Mouse (Mus musculus) kidney, embryonic 16.5 days (tissue): Measurements from ENCODE around the gene Evi5. TPM values are rescaled to one million over a fixed set of nuclear protein-coding genes. Genes with fewer than 3 reads are reported as not detected.

Experiments used
- ATAC-seq: fragments of 200-750 bp; cut with Nextera tagmentation; 2 replicates; pipeline ENCODE4 v1.8.0; 2017; ENCODE audit warnings: moderate TSS enrichment; ENCODE audit not compliant: low FRiP score, low TSS enrichment
- H3K27ac ChIP-seq: fragments of 300-500 bp; sonication (generic); 2 replicates; pipeline ENCODE4 v1.5.1; 2014; ENCODE audit warnings: low read length
- H3K27me3 ChIP-seq: fragments of 300-500 bp; sonication (generic); 2 replicates; pipeline ENCODE4 v1.6.1; 2014; ENCODE audit warnings: low read length, control low read depth, mixed read lengths; ENCODE audit not compliant: insufficient read depth
- H3K36me3 ChIP-seq: fragments of 300-500 bp; sonication (generic); 2 replicates; pipeline ENCODE4 v1.6.1; 2014; ENCODE audit warnings: low read length, control low read depth, mixed read lengths; ENCODE audit not compliant: insufficient read depth
- H3K4me1 ChIP-seq: fragments of 300-500 bp; sonication (generic); 2 replicates; pipeline ENCODE4 v1.6.1; 2014; ENCODE audit warnings: low read length, control low read depth, mixed read lengths; ENCODE audit not compliant: insufficient read depth
- H3K4me2 ChIP-seq: fragments of 300-500 bp; sonication (generic); replicated peaks from 2 replicates; pipeline ENCODE4 v1.6.1; 2014; ENCODE audit warnings: low read depth, low read length
- H3K4me3 ChIP-seq: fragments of 300-500 bp; sonication (generic); 2 replicates; pipeline ENCODE4 v1.5.1; 2014; ENCODE audit warnings: mild to moderate bottlenecking, low read length
- H3K9ac ChIP-seq: fragments of 300-500 bp; sonication (generic); replicated peaks from 2 replicates; pipeline ENCODE4 v1.6.1; 2014; ENCODE audit warnings: low read length
- H3K9me3 ChIP-seq: fragments of 300-500 bp; sonication (generic); 2 replicates; pipeline ENCODE4 v1.6.1; 2016; ENCODE audit warnings: low read length, control low read depth
- WGBS: fragments of 180-500 bp; shearing (Covaris S2); extraction: QIAGEN DNeasy Blood & Tissue Kit; methylation state at CpG from one replicate; pipeline ENCODE4 v1.1.7; 2014; 5-methylcytosine and 5-hydroxymethylcytosine counted together
- polyA plus RNA-seq: library from polyadenylated mRNA; unstranded; fragments of >200 nt; fragmentation: Nextera tagmentation; extraction: Ambion mirVana; gene quantifications from 2 replicates; pipeline ENCODE4 v1.2.1, GENCODE M21; 2015

The Evi5 gene
- polyA plus RNA-seq, 1 experiment from 2014 or later: 76.5 TPM

GRCm38 (mm10) chr5:107706262-107706661, 168.6 kb downstream of the Evi5 start:
- no peak overlapping the region for H3K4me3 ChIP-seq
- H3K4me2 ChIP-seq: no peak overlapping the region
- WGBS: 69% methylated on average over 1 of the region's 1 CpGs
- H3K36me3 ChIP-seq: no peaks in the 10 kb centered on the region
- no peaks in the 10 kb centered on the region for H3K9me3 ChIP-seq
- no peak overlapping the region for H3K27ac ChIP-seq
- no peaks in the 10 kb centered on the region for H3K4me1 ChIP-seq
- H3K27me3 ChIP-seq: peaks cover 19% of the 10 kb centered on the region
- ATAC-seq: no peak
- H3K9ac ChIP-seq: no peak overlapping the region

DNA sequence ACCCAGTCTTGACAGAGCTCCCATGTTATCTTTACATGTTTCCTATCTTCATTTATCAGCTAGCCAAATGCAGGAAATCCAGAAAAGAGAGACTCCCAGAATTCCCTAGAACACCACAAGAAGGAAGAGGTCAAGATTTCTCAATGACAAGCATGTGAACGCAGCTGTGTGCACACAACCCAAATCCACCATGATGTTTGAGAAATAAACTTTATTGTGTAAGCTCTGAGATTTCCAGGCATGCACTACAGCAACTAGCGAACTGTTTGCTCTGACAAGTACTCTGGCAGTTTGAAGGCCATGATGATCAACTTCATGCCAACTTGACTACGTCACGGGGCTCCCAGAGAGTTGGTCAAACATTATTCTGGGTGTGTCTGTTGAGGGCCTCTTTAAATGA, 169.2 kb downstream of the Evi5 start:
- Histone ChIP-seq H3K9ac (no peak overlapping the region), H3K4me1 (no peaks in the 10 kb centered on the region), H3K36me3 (no peaks in the 10 kb centered on the region), H3K27ac (no peak overlapping the region), H3K4me3 (no peak overlapping the region), H3K27me3 (peaks cover 16% of the 10 kb centered on the region), H3K4me2 (no peak overlapping the region), H3K9me3 (no peaks in the 10 kb centered on the region)
- ATAC-seq: no peak
- 84% methylated on average over 4 of the region's 4 CpGs for WGBS

DNA sequence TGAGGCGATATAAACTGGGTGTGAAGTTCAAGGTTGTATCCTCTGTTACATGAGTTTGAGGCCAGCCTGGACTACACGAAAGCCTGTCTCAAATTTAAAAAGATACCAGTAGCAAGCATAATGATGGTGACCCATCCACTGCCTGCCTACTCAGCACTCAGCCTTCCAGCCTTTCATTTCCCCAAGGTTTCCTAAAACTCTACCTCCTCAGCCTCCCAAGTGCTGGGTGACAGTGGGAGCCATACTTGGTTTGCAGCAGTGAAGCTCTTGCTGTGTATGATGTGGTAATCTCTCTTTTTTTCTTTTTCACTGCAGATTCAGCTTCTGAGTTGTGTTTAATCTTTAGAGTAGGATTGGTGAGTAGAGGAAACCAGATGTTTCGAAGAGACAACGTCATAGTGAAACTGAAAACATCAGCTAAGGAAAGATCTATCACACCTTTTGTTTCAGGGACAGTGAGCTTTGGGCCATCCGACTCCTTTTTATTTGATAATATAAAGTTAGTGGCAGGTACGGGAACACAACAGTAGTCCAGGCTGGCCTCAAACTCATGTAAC, 171.6 kb downstream of the Evi5 start:
- H3K4me3 ChIP-seq: no peak overlapping the region
- H3K9me3 ChIP-seq: no peaks in the 10 kb centered on the region
- H3K36me3 ChIP-seq: no peaks in the 10 kb centered on the region
- no peaks in the 10 kb centered on the region for H3K4me1 ChIP-seq
- H3K27ac ChIP-seq: no peak overlapping the region
- 82% methylated on average over 6 of the region's 6 CpGs for WGBS
- peaks cover 3% of the 10 kb centered on the region; the same call in 1 of the 2 replicates for H3K27me3 ChIP-seq
- no peak overlapping the region for H3K4me2 ChIP-seq
- ATAC-seq: no peak
- no peak overlapping the region for H3K9ac ChIP-seq

- no peaks in the 10 kb centered on the region for H3K4me1 ChIP-seq
- H3K9me3 ChIP-seq: no peaks in the 10 kb centered on the region
- H3K4me3 ChIP-seq: no peak overlapping the region
- H3K36me3 ChIP-seq: no peaks in the 10 kb centered on the region
- 79% methylated on average over 9 of the region's 9 CpGs for WGBS
- H3K27me3 ChIP-seq: no peaks in the 10 kb centered on the region
- H3K27ac ChIP-seq: no peak overlapping the region
- ATAC-seq: no peak
- H3K9ac ChIP-seq: no peak overlapping the region
- no peak overlapping the region for H3K4me2 ChIP-seq
Measured at GRCm38 (mm10) chr5:107701658-107702057, 173.2 kb downstream of the Evi5 start.

- no peak for ATAC-seq
- H3K4me3 ChIP-seq: no peak overlapping the region
- H3K9ac ChIP-seq: no peak overlapping the region
- H3K27ac ChIP-seq: no peak overlapping the region
- no peaks in the 10 kb centered on the region for H3K9me3 ChIP-seq
- H3K27me3 ChIP-seq: no peaks in the 10 kb centered on the region
- no peaks in the 10 kb centered on the region for H3K4me1 ChIP-seq
- H3K4me2 ChIP-seq: no peak overlapping the region
- WGBS: 83% methylated on average over 10 of the region's 10 CpGs
- no peaks in the 10 kb centered on the region for H3K36me3 ChIP-seq
Measured at GRCm38 (mm10) chr5:107700873-107701272, 174.0 kb downstream of the Evi5 start.

GRCm38 (mm10) chr5:107698888-107699287, 176.0 kb downstream of the Evi5 start:
- Histone ChIP-seq H3K4me1 (no peaks in the 10 kb centered on the region), H3K9ac (no peak overlapping the region), H3K4me3 (no peak overlapping the region), H3K27me3 (no peaks in the 10 kb centered on the region), H3K36me3 (no peaks in the 10 kb centered on the region), H3K27ac (no peak overlapping the region), H3K4me2 (no peak overlapping the region), H3K9me3 (no peaks in the 10 kb centered on the region)
- WGBS: 73% methylated on average over 8 of the region's 8 CpGs
- ATAC-seq: no peak

DNA sequence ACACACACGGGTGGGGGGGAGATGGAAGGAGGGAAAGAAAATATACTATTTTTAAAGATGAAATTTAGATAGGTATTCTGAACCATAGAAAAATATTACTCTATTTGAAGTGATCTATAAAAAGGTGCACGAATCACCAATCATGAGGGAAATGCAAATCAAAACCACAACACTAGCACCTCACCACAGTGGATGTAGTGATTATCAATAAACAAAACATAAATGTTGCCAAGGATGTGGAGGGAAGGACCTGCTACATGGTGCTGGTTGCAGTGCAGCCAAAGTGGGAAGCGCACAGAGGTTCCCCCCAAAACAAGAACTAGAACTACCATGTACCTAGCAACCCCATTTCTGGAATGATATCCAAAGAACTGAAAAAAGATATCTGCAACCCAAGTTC, 179.9 kb downstream of the Evi5 start:
- Histone ChIP-seq H3K27ac (no peak overlapping the region), H3K4me1 (no peaks in the 10 kb centered on the region), H3K36me3 (no peaks in the 10 kb centered on the region), H3K4me3 (no peak overlapping the region), H3K9ac (no peak overlapping the region), H3K9me3 (no peaks in the 10 kb centered on the region), H3K4me2 (no peak overlapping the region), H3K27me3 (peaks cover 4% of the 10 kb centered on the region; the same call in 1 of the 2 replicates)
- ATAC-seq: no peak
- WGBS: 73% methylated on average over 3 of the region's 3 CpGs

Other genes with a start within 250 kb of the Evi5 start
- gene Gfi1, start 149.1 kb downstream of the Evi5 start, polyA plus RNA-seq: not detected in 2 replicates
- gene Ube2d2b, start 45.0 kb downstream of the Evi5 start, polyA plus RNA-seq: 0.15 and 0.33 TPM in 2 replicates
- gene Rpl5, start 25.4 kb upstream of the Evi5 start, polyA plus RNA-seq: 81.1 and 82.6 TPM in 2 replicates
- gene Fam69a, start 112.0 kb upstream of the Evi5 start, polyA plus RNA-seq: 19.6 and 20.8 TPM in 2 replicates
- 91.5 and 97.4 TPM in 2 replicates for gene Mtf2, start 190.6 kb upstream of the Evi5 start, polyA plus RNA-seq